Mouse (Mus musculus) urinary bladder, postnatal 10 days (tissue): ENCODE measurements around the gene Prkcq.

Experiments
- DNase-seq: peaks from one replicate; pipeline ENCODE4 v3.0.0; 2022; ENCODE audit warnings: low spot score

Gene Prkcq

DNA sequence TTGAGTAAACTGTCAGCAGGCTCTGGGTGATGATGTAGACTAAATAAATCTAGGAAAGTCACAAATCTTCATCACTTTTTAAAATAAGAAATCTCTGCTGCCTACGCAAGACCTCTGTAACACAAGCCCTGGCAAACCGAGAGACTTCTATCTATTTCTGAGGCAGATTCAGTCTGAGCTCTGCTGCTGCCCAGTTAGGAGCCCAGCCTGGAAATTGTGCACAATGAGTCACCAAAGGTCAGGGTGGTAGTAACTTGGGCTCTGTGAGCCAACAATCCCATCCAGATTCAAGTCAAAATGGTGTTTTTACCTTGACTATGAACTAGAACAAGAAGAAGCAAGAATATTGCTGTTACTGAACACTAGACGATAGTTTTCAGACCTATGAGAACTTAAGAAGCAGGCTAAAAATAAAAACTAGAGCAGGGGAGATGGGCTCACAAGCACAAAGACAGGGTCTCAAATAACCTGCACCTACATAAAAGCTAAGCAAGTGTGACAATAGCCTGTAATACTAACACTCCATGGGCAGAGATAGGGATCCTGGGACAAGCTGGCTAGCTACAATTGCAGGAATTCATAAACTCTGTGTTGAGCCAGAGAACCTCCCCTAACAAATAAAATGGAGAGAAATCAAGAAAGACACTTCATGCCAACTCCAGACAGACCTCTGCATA is 53.0 kb downstream of the Prkcq start:
- no peak for DNase-seq

DNA sequence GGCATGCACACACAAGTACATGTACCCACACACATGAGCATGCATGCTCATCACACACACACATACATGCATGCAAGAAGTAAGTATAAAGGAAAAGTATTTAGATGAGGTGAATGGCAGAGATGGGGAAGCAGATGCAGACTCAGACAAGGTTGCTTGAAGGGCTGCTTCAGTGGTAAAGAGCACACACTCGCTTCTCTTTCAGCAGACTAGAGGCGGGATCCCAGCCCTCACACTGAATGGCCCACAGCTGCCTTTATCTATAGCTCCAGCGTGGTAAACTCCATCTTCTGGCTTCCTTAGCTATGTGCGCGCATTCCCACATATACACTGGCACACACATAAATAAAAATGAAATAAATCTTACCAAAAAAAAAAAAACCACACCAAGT is 53.6 kb downstream of the Prkcq start:
- no peak for DNase-seq

GRCm38 (mm10) chr2:11226555-11226954 is 54.6 kb downstream of the Prkcq start:
- DNase-seq = no peak

DNA sequence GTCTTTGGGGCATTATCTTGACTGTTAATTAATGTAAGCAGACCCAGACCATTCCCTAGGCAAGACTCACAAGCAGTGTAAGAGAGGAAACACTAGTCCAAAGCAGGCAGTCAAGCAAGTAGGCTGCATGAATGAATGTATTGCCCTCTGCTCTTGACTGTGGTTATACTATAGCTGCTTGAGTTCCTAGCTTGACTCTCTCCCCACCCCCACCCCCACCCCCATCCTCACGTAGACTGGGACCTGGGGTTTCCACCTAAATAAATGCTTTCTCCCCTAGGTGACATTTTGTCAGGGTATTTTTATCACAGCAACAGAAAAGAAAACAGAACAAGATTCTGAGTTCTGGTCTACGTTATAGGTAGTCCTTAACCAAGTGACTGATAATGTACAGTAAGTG is 57.2 kb downstream of the Prkcq start:
- no peak for DNase-seq

- DNase-seq = no peak
Observed at GRCm38 (mm10) chr2:11231118-11231517, 59.2 kb downstream of the Prkcq start.

DNA sequence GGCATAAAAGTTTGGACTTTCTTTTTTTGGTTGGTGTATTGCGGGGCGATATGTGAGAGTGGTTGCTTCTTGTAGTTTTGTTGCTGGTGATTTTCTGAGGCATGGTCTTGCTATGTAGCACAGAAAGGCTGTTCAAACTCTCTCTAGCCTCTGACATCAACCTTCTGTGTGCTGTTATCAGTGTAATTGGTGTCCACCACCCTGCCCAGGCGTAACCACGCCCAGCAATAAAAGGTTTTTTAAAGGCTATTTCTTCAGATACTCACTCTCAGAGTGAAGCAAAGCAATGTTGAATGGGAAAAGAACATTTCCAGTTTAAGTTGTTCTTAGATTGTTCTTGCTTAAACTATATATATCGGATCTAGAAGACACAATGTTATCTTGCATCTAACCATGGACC is 60.1 kb downstream of the Prkcq start:
- no peak for DNase-seq

DNA sequence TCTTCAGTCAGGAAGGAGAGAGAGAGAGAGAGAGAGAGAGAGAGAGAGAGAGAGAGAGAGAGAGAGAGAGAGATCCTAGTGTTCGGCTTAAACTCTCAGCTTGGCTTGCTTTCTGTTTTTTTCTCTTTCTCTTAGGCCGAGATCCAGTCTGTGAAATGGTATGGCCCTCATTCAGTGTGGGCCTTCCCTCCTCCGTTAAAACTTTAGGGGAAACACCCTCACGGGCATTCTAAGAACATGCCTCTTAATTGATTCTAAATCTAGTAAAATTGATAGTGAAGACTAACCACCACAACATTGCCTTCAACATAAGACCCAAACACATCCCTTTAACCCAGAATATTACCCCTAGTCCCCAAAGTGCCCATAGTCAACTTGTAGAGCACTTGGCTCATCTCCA is 66.3 kb downstream of the Prkcq start:
- DNase-seq = no peak

- DNase-seq = no peak
Observed at GRCm38 (mm10) chr2:11239523-11239922, 67.6 kb downstream of the Prkcq start.

DNA sequence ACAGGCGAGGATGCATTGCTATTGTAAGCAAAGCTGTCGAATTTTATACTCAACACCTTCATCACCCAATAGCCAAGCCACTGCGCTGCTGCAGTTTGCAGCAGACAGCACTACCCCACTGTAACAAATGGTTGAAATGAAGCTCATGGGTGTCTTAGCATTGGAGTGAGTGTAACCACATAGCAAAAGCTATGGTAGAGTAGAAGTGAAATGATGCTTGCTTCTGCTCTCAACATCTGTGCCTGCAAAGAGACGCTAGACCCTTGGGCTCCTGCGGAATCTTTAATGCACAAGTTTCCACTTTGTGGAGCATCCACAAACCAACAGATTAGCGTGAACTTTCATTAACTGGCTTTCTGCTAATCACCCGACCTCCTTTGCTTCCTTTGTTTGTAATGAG is 74.0 kb downstream of the Prkcq start:
- DNase-seq = no peak

DNA sequence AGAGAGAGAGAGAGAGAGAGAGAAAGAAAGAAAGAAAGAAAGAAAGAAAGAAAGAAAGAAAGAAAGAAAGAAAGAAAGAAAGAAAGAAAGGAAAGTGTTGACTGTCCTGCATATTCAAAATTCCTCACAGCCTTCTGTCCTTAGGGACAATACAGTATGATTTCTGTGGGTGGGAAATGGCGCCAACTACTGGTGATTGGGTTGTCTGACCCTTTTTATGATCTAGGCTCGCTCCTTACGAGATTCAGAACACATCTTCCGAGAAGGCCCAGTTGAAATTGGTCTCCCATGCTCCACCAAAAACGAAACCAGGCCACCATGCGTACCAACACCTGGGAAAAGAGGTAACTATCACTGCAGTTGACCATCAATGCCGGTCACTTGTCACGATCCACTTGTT is 82.0 kb downstream of the Prkcq start:
- no peak for DNase-seq

DNA sequence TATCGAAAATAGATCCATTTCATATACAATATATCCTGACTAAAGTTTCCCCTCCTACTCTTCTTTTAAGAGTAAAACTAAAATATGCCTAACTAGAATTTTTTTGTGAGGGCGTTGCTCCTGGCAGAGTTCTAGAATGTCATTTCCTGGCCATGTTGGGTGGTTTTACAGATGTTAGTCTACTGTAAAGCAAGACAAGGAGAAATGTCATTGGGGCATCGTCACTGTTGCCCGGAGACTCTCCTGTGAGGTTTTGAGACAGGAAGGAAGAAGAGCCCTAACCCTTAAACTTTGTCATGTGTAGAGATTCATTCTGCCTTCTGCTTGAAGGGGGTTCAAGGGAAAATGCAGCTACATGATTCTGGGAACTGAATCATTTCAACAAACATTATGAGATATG is 82.5 kb downstream of the Prkcq start:
- no peak for DNase-seq

DNA sequence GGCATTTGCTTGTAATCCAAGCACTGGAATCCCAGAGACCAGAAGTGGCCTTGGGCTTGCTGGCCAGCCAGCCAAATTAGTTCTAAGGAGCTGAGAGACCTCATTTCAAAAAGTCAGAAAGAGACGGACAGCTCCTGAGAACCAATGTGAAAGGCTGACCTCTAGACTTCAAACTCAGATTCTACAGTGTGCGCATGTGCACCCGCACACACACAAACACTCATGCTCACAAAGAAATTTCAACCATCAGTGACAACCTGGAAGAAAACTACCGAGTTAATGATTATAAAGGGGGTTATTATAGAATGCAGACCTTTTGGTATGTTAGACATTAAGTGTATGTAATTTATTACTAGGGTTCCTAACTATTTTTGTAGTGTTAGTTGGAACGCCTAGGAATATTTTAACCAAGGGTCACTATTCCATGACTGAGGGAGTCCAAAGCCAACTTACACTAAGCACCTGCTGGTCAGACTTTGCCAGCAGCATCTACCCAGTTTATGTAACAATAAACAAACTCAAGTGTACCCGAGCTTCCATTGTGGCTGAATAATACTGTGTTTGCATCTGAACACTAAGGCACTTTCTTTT is 85.4 kb downstream of the Prkcq start:
- DNase-seq = no peak

DNA sequence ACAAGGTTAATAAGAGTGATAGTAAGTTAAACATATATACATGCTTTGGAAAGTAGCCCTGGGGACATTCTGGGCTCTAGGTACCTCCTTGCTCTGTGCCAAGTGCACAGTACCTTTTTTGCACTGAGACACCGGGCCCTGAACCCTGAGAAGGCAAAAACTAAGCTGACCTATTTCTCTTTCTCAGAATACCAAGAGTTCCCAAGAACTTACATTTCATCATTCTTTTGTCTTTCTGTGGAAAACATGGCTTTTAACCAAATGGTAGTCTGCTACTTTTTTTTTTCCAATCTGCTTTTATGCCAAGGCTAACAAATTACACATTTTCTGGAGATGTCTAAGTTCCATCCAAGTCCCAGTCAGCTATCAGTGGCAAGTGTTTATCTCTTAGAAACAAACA is 86.3 kb downstream of the Prkcq start:
- no peak for DNase-seq

DNA sequence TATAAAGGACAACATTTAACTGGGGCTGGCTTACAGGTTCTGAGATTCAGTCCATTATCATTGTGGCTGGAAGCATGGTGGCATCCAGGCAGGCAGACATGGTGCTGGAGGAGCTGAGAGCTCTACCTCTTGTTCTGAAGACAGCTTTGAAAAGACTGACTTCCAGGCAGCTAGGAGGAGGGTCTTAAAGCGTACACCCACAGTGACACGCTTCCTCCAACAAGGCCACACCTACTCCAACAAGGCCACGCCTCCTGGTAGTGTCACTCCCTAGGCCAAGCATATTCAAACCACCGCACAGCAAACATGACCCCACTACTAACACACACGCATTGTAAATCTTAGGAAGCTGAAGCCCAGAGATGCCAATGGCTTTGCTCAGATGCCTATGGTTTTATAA is 87.5 kb downstream of the Prkcq start:
- DNase-seq = no peak

DNA sequence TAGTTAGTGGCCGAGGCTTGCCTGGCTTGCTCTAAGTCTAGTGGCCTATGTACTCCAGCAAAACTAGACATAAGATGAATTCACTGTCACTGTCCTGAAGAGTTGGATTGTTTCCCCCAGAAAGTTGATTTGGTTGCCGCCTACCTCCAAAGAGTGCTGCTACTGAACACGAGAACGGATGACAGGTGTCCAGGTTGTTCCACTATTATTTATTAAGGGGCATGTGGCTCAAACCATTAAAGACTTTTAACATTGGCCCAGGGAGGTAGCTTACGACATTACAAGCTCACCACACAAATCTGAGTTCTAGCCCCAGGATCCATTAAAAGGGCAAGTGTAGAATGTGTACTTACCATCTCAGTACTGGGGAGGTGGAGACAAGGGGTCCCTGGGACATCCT is 92.9 kb downstream of the Prkcq start:
- DNase-seq = no peak

DNA sequence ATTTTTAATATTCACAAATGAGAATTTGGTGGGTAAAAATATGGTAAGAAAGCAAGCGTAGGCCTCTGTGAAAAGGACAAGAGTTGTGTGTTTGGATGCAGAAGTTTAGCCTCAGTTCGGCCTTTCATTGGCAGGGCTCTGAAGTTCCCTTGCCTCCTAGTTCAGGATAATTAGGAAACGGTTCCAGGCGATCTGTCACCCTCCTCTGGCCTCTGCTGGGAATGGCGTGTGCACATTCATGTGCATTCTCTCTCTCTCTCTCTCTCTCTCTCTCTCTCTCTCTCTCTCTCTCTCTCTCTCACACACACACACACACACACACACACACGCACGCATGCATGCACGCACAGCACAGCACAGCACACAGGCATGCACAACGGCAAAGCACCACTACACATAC is 93.5 kb downstream of the Prkcq start:
- DNase-seq = no peak

- DNase-seq = no peak
Observed at GRCm38 (mm10) chr2:11266294-11266693, 94.4 kb downstream of the Prkcq start.

DNA sequence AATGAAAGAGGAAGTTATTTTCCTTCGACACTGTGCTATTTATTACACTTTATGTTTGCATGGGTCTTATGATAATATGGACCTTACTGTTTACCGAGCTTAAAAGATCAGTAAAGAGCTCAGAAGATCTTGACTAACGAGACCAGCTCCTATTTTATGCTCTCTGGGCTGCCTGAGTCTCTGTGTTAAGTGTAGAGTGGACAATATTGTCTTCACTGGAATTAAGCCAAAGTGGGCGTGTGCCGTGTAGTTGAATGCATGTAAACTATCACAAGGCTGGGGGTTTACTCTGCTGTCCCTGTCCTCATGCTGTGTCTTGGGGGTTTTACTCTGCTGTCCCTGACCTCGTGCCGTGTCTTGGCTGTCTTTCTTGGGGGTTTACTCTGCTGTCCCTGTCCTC is 107.1 kb downstream of the Prkcq start:
- no peak for DNase-seq

- DNase-seq = no peak
Observed at GRCm38 (mm10) chr2:11280247-11280646, 108.3 kb downstream of the Prkcq start.

DNA sequence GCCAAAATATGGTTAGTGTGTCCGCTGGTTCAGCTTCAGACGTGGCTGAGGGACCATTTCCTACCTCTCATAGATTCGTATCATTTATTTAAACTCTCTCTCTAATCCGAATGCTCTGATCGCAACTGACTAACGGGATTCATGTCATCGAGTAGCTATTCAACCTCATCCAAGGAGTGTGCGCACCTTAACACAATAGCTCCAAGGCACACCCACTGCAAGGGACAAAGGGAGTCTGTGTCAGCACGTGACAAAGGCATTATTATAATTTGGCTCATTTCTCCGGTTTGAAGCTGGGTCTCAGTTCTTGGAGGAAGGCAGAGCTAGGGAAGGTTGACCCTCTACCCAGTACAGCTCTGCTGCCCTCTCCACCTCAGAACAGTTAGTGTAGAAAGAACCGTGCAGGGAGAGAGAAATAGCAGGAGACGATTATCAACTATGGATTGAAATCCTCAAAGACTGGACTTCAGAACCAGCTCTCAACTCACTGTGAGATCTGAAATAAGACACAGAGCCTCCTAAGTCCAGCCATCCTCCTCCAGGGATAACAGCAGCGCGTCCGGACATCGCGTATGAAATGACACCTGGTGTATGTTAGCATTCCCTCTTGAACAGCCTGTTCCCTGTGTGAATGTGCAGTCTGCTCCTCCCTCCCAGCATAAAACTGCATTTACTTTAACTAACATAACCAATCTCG is 116.1 kb downstream of the Prkcq start:
- no peak for DNase-seq

DNA sequence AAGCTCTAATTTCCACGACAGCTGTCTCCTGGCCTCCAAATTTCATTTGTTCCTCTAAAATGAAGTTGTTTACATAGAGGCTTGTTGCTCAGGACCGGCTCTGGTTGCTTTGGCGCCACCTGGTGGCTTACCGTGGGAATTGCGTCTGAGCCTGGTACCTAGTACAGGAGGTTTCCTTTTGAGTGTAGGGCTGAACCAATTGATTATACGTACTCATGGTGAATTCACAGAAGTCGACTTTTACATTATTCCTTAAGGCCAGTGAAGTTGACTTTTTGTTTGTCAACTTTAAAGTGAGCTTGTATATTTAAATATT is 116.6 kb downstream of the Prkcq start:
- DNase-seq = peak; percentile 26

DNA sequence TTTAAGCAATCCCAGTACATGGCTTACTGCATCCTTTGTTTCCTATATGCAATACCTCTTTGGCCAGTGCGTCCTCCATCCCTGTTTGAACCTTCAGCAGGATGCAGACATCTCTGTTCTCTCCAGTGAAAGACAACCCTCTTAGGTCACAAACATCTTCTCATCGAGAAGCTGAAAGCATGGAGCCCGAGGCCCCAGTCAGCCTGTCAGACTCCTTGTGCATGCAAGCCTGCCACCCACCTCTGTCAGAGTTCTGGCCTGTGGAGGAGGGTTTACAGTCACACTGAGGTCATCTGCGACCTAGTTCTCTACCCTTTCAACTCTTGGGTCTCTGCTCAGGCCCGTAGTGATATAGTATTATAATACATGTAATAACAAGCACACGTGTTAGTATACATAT is 119.0 kb downstream of the Prkcq start:
- no peak for DNase-seq

GRCm38 (mm10) chr2:11291570-11292405 is 119.9 kb downstream of the Prkcq start:
- DNase-seq = no peak
